In genomic region chr3:87996401-87996800, GRCm38 (mm10) we compare ENCODE assay signal across 12 mouse cellular contexts. TPM values are rescaled to one million over a fixed set of nuclear protein-coding genes. Genes with fewer than 3 reads are reported as not detected.
DNase-seq lines count a peak whose midpoint lies in the region; ATAC-seq and TF ChIP-seq lines count a peak whose summit lies in the region.
"Had no signal": no experiment of that assay in that cellular context is flagged by ENCODE, and none has a peak within 500 bp of the region (broad histone marks: within the 10 kb centered on the region; RNA-seq: fewer than 3 reads in every experiment).

No protein-coding gene starts in this region.

- H3K9ac ChIP-seq in kidney, embryonic 15.5 days = no peak overlapping the region
- no peak overlapping the region for H3K9ac ChIP-seq in forebrain, embryonic 12.5 days
- H3K9ac ChIP-seq in limb, embryonic 13.5 days = no peak overlapping the region

- peak overlapping the region; percentile 40; the same call in 1 of the 2 replicates for H3K4me3 ChIP-seq in kidney, embryonic 15.5 days (replicated peaks)
- H3K4me3 ChIP-seq in forebrain, embryonic 12.5 days (replicated peaks) = peak overlapping the region; percentile 35
- H3K4me3 ChIP-seq in limb, embryonic 13.5 days = peak overlapping the region; percentile 39
- H3K4me3 ChIP-seq in olfactory bulb, adult 2 months (ENCODE audit: insufficient read depth, low read depth, low read length) = peak overlapping the region; percentile 50

- H3K4me2 ChIP-seq in kidney, embryonic 15.5 days = peak overlapping the region; percentile 67
- H3K4me2 ChIP-seq in forebrain, embryonic 12.5 days = peak overlapping the region; percentile 53
- peak overlapping the region; percentile 62; the same call in 1 of the 2 replicates for H3K4me2 ChIP-seq in limb, embryonic 13.5 days (replicated peaks)

- WGBS in kidney, embryonic 15.5 days = 3% methylated on average over 15 of the region's 15 CpGs
- WGBS in forebrain, embryonic 12.5 days = 2% methylated on average over 15 of the region's 15 CpGs
- under 1% methylated on average over 15 of the region's 15 CpGs for WGBS in limb, embryonic 13.5 days
- WGBS in olfactory bulb, adult 2 months = 39% methylated on average over 15 of the region's 15 CpGs

- DNase-seq in kidney, postnatal 36 days = no peak
- no peak for DNase-seq in thymus, postnatal 14 days
- DNase-seq in adrenal gland, postnatal 14 days = no peak

- H3K9me3 ChIP-seq in kidney, embryonic 15.5 days (replicated peaks) = no peaks in the 10 kb centered on the region
- no peaks in the 10 kb centered on the region for H3K9me3 ChIP-seq in forebrain, embryonic 12.5 days
- H3K9me3 ChIP-seq in limb, embryonic 13.5 days = no peaks in the 10 kb centered on the region

- TF ChIP-seq POLR2A in olfactory bulb, adult 2 months (IDR thresholded peaks at IDR 0.05; ENCODE audit: insufficient read depth, low read depth, low read length) = no peak

- no peak for TF ChIP-seq CTCF in olfactory bulb, adult 2 months (IDR thresholded peaks at IDR 0.05; ENCODE audit: insufficient read depth, low read depth, low read length)

- H3K27ac ChIP-seq in kidney, embryonic 15.5 days = no peak overlapping the region
- no peak overlapping the region for H3K27ac ChIP-seq in forebrain, embryonic 12.5 days
- H3K27ac ChIP-seq in limb, embryonic 13.5 days = no peak overlapping the region
- H3K27ac ChIP-seq in olfactory bulb, adult 2 months (ENCODE audit: insufficient read depth, low read depth, low read length) = no peak overlapping the region

- H3K27me3 ChIP-seq in kidney, embryonic 15.5 days = peaks cover 100% of the 10 kb centered on the region
- peaks cover 98% of the 10 kb centered on the region for H3K27me3 ChIP-seq in forebrain, embryonic 12.5 days
- peaks cover 100% of the 10 kb centered on the region for H3K27me3 ChIP-seq in limb, embryonic 13.5 days

- H3K36me3 ChIP-seq in kidney, embryonic 15.5 days = no peaks in the 10 kb centered on the region
- no peaks in the 10 kb centered on the region for H3K36me3 ChIP-seq in forebrain, embryonic 12.5 days (replicated peaks)
- no peaks in the 10 kb centered on the region for H3K36me3 ChIP-seq in limb, embryonic 13.5 days

- peaks cover 30% of the 10 kb centered on the region for H3K4me1 ChIP-seq in kidney, embryonic 15.5 days
- peaks cover 38% of the 10 kb centered on the region for H3K4me1 ChIP-seq in forebrain, embryonic 12.5 days
- peaks cover 26% of the 10 kb centered on the region for H3K4me1 ChIP-seq in limb, embryonic 13.5 days
- peaks cover 40% of the 10 kb centered on the region for H3K4me1 ChIP-seq in olfactory bulb, adult 2 months (ENCODE audit: control insufficient read depth, insufficient read depth, low read length)

- ATAC-seq in kidney, embryonic 15.5 days (replicated peaks; ENCODE audit: low FRiP score) = no peak
- no peak for ATAC-seq in forebrain, embryonic 12.5 days (ENCODE audit: low FRiP score)
- no peak for ATAC-seq in limb, embryonic 13.5 days (ENCODE audit: low FRiP score, low read depth)
- ATAC-seq in activated CD4-positive, CD25-positive, alpha-beta regulatory T cell, adult 4 months = no peak

RNA-seq across cellular contexts. Expression of gene Bcan, which starts 3.6 kb away (rescaled TPM):
- polyA plus RNA-seq in kidney, embryonic 15.5 days (2015; fragmentation: Nextera tagmentation; extraction: Ambion mirVana) = 0.17 and 0.33 TPM in 2 replicates
- 1.7 and 3.6 TPM in 2 replicates for polyA plus RNA-seq in forebrain, embryonic 12.5 days (2016; fragmentation: Nextera tagmentation; extraction: Ambion mirVana)
- 0.57 and 0.59 TPM in 2 replicates for polyA plus RNA-seq in limb, embryonic 13.5 days (2015; fragmentation: Nextera tagmentation; extraction: Ambion mirVana)
- not detected in 2 replicates for polyA plus RNA-seq in olfactory bulb, adult 2 months (2012; ENCODE audit: insufficient read depth, insufficient read length, low replicate concordance, missing spikeins)
- total RNA-seq in adrenal gland, postnatal 14 days (2021) = 28.5 and 31.5 TPM in 2 replicates
- polyA plus RNA-seq in activated CD4-positive, CD25-positive, alpha-beta regulatory T cell, adult 4 months (2017; shearing (Covaris generic)) = not detected
- total RNA-seq: megakaryocyte progenitor cell, adult 5-6 weeks had no signal
- polyA plus RNA-seq: limb, embryonic 11.5 days had no signal

RNA-seq across cellular contexts. Expression of gene Nes, which starts 25.5 kb away (rescaled TPM):
- polyA plus RNA-seq in kidney, embryonic 15.5 days (2015; fragmentation: Nextera tagmentation; extraction: Ambion mirVana) = 31.1 and 34.6 TPM in 2 replicates
- polyA plus RNA-seq in forebrain, embryonic 12.5 days (2016; fragmentation: Nextera tagmentation; extraction: Ambion mirVana) = 148 and 162 TPM in 2 replicates
- polyA plus RNA-seq in limb, embryonic 13.5 days (2015; fragmentation: Nextera tagmentation; extraction: Ambion mirVana) = 30.5 and 32.8 TPM in 2 replicates
- not detected in 2 replicates for polyA plus RNA-seq in olfactory bulb, adult 2 months (2012; ENCODE audit: insufficient read depth, insufficient read length, low replicate concordance, missing spikeins)
- total RNA-seq in adrenal gland, postnatal 14 days (2021) = 14.5 and 23.0 TPM in 2 replicates
- not detected for polyA plus RNA-seq in activated CD4-positive, CD25-positive, alpha-beta regulatory T cell, adult 4 months (2017; shearing (Covaris generic))

RNA-seq across cellular contexts. Expression of gene Hapln2, which starts 31.0 kb away (rescaled TPM):
- 0.12 and 0.23 TPM in 2 replicates for polyA plus RNA-seq in kidney, embryonic 15.5 days (2015; fragmentation: Nextera tagmentation; extraction: Ambion mirVana)
- polyA plus RNA-seq in forebrain, embryonic 12.5 days (2016; fragmentation: Nextera tagmentation; extraction: Ambion mirVana) = not detected in 2 replicates
- 0.23 TPM in 1 of 2 replicates, not detected in the other for polyA plus RNA-seq in limb, embryonic 13.5 days (2015; fragmentation: Nextera tagmentation; extraction: Ambion mirVana)
- not detected in 2 replicates for polyA plus RNA-seq in olfactory bulb, adult 2 months (2012; ENCODE audit: insufficient read depth, insufficient read length, low replicate concordance, missing spikeins)
- not detected in 2 replicates for total RNA-seq in adrenal gland, postnatal 14 days (2021)
- polyA plus RNA-seq in activated CD4-positive, CD25-positive, alpha-beta regulatory T cell, adult 4 months (2017; shearing (Covaris generic)) = not detected
- total RNA-seq: heart, adult 8-10 months; megakaryocyte progenitor cell, adult 5-6 weeks had no signal
- polyA plus RNA-seq: large intestine, adult 2 months had no signal

RNA-seq across cellular contexts. Expression of gene Gpatch4, which starts 46.5 kb away (rescaled TPM):
- polyA plus RNA-seq in kidney, embryonic 15.5 days (2015; fragmentation: Nextera tagmentation; extraction: Ambion mirVana) = 38.2 and 45.4 TPM in 2 replicates
- 31.4 and 32.0 TPM in 2 replicates for polyA plus RNA-seq in forebrain, embryonic 12.5 days (2016; fragmentation: Nextera tagmentation; extraction: Ambion mirVana)
- polyA plus RNA-seq in limb, embryonic 13.5 days (2015; fragmentation: Nextera tagmentation; extraction: Ambion mirVana) = 33.0 and 33.9 TPM in 2 replicates
- polyA plus RNA-seq in olfactory bulb, adult 2 months (2012; ENCODE audit: insufficient read depth, insufficient read length, low replicate concordance, missing spikeins) = not detected in 2 replicates
- 15.7 and 22.5 TPM in 2 replicates for total RNA-seq in adrenal gland, postnatal 14 days (2021)
- polyA plus RNA-seq in activated CD4-positive, CD25-positive, alpha-beta regulatory T cell, adult 4 months (2017; shearing (Covaris generic)) = 10 to 100 TPM; 25.3 to 33.4 TPM

RNA-seq across cellular contexts. Expression of gene Crabp2, which starts 47.9 kb away (rescaled TPM):
- polyA plus RNA-seq in kidney, embryonic 15.5 days (2015; fragmentation: Nextera tagmentation; extraction: Ambion mirVana) = 81.1 and 82.3 TPM in 2 replicates
- polyA plus RNA-seq in forebrain, embryonic 12.5 days (2016; fragmentation: Nextera tagmentation; extraction: Ambion mirVana) = 246 TPM in 2 replicates
- polyA plus RNA-seq in limb, embryonic 13.5 days (2015; fragmentation: Nextera tagmentation; extraction: Ambion mirVana) = 518 and 520 TPM in 2 replicates
- polyA plus RNA-seq in olfactory bulb, adult 2 months (2012; ENCODE audit: insufficient read depth, insufficient read length, low replicate concordance, missing spikeins) = not detected in 2 replicates
- total RNA-seq in adrenal gland, postnatal 14 days (2021) = not detected in 2 replicates
- not detected for polyA plus RNA-seq in activated CD4-positive, CD25-positive, alpha-beta regulatory T cell, adult 4 months (2017; shearing (Covaris generic))
- total RNA-seq: heart, adult 8-10 months; megakaryocyte progenitor cell, adult 5-6 weeks had no signal
- polyA plus RNA-seq: large intestine, adult 2 months had no signal

Comparison
In these comparisons a context has a peak if more than half of its experiments do, and no peak if none do; other contexts are left out.
1. RNA of gene Nes, which starts 25.5 kb away (polyA plus RNA-seq): 148 to 162 TPM in forebrain, embryonic 12.5 days, 31.1 to 34.6 TPM in kidney, embryonic 15.5 days and 30.5 to 32.8 TPM in limb, embryonic 13.5 days; not detected in olfactory bulb, adult 2 months and not detected in activated CD4-positive, CD25-positive, alpha-beta regulatory T cell, adult 4 months; every median in the first group is over 10 times any median in the second.
2. Peak in every context shown above with its lines, with median percentiles within 50 percentile points of each other: H3K4me2 ChIP-seq and H3K4me3 ChIP-seq.